Mouse (Mus musculus) midbrain, embryonic 13.5 days (tissue): ENCODE results near the gene Otud7b. TPM values are rescaled to one million over a fixed set of nuclear protein-coding genes. Genes with fewer than 3 reads are reported as not detected.
"Not testable (repeated sequence)": the region's sequence is repeated elsewhere in the genome, so short reads cannot be mapped to it uniquely, and the experiment has no call there.

ENCODE experiments used
- ATAC-seq: fragments of 200-750 bp; cut with Nextera tagmentation; 2 replicates; pipeline ENCODE4 v1.8.0; 2017; ENCODE audit warnings: mild to moderate bottlenecking, moderate TSS enrichment, moderate library complexity
- H3K27ac ChIP-seq: fragments of 300-500 bp; sonication (generic); 2 replicates; pipeline ENCODE4 v1.5.1; 2015; ENCODE audit warnings: inconsistent platforms, mild to moderate bottlenecking, moderate library complexity
- H3K27me3 ChIP-seq: fragments of 300-500 bp; sonication (generic); 2 replicates; pipeline ENCODE4 v1.6.1; 2015; ENCODE audit warnings: mild to moderate bottlenecking, inconsistent platforms
- H3K36me3 ChIP-seq: fragments of 300-500 bp; sonication (generic); 2 replicates; pipeline ENCODE4 v1.6.1; 2015; ENCODE audit warnings: mild to moderate bottlenecking, inconsistent platforms
- H3K4me1 ChIP-seq: fragments of 300-500 bp; sonication (generic); replicated peaks from 2 replicates; pipeline ENCODE4 v1.6.1; 2015; ENCODE audit warnings: inconsistent platforms
- H3K4me2 ChIP-seq: fragments of 300-500 bp; sonication (generic); replicated peaks from 2 replicates; pipeline ENCODE4 v1.6.1; 2015; ENCODE audit warnings: moderate library complexity, mild to moderate bottlenecking, inconsistent platforms
- H3K4me3 ChIP-seq: fragments of 300-500 bp; sonication (generic); replicated peaks from 2 replicates; pipeline ENCODE4 v1.5.1; 2015; ENCODE audit warnings: mild to moderate bottlenecking, inconsistent platforms
- H3K9ac ChIP-seq: fragments of 300-500 bp; sonication (generic); replicated peaks from 2 replicates; pipeline ENCODE4 v1.6.1; 2015; ENCODE audit warnings: mild to moderate bottlenecking, inconsistent platforms
- H3K9me3 ChIP-seq: fragments of 300-500 bp; sonication (generic); 2 replicates; pipeline ENCODE4 v1.6.1; 2016; ENCODE audit warnings: mild to moderate bottlenecking, inconsistent platforms
- WGBS: fragments of 180-500 bp; shearing (Covaris S2); methylation state at CpG from one replicate; pipeline ENCODE4 v1.1.7; 2015; 5-methylcytosine and 5-hydroxymethylcytosine counted together
- polyA plus RNA-seq: library from polyadenylated mRNA; unstranded; fragments of >200 nt; fragmentation: Nextera tagmentation; extraction: Ambion mirVana; gene quantifications from 2 replicates; pipeline ENCODE4 v1.2.1, GENCODE M21; 2015

The Otud7b gene
- polyA plus RNA-seq, 1 experiment from 2014 or later = 11.4 TPM

DNA sequence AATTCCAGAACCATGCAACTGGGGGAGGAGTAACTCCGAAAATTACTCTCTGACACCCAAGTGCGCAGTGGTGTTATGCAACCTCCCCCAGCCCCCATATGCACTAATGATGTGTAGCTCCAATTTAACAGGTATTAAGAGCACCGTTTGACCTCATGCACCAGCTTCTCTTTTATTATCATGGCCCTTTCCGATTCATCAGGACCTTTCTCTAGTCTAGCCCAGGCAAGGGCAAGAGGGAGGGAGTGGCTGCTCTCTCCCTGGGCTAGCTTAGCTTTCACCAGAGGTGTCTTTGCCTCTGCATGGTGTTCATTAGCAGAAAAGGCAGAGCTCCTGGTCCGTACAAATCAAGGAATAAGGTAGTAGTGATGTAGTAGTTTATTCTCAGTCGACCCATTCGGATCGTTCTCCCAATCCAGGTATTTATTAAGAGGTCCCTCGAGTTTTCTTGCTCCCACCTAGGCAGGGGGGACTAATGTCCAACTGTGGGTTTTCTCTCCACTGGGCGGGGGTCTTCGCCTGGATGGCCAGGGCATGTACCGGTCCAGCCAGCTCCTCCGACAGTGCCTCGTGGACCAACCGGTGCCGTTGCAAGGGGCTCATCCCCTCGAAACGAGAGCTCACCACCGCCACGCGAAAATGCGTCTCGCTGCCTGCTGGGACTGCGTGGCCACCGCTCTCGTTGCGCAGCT, 92.3 kb downstream of the Otud7b start:
- Histone ChIP-seq H3K9ac (peak overlapping the region; percentile 88), H3K27me3 (no peaks in the 10 kb centered on the region), H3K4me3 (peak overlapping the region; percentile 71), H3K4me2 (peak overlapping the region; percentile 93), H3K36me3 (peaks cover 40% of the 10 kb centered on the region), H3K27ac (peak overlapping the region; percentile 96), H3K9me3 (no peaks in the 10 kb centered on the region; the same call in 1 of the 2 replicates), H3K4me1 (peaks cover 17% of the 10 kb centered on the region)
- ATAC-seq = peak; percentile 65
- 19% methylated on average over 27 of the region's 27 CpGs for WGBS

DNA sequence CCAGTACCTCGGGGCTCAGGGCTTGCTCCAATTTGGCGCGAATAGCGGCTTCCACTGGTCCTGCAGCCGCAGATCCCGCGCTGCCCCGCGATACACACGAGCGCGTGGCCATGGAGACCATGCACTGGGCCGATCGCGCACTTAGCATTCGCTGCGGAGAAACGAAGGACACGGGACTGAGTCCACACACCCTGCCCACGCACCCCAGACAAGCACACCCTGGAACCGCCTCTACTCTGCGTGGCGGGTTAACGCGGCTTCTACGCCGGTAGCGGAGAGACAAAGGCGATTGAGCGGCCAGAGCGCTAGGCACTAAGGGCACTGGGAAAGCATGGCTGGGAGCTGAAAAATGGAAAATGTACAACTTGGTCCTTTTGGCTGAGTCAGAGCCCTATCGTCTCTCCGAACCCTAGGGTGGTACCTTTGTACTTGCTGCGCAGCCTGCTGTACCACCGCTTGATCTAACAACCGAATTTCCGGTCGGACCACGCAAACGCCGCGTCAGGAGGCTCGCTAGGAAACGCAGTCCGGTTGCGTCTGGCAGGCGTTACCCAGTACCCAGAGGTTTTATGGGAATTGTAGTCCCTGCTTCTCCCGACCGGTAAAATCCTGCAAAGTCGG, 92.9 kb downstream of the Otud7b start:
- Histone ChIP-seq H3K27me3 (no peaks in the 10 kb centered on the region), H3K36me3 (peaks cover 34% of the 10 kb centered on the region), H3K4me1 (peaks cover 17% of the 10 kb centered on the region), H3K4me2 (peak overlapping the region; percentile 93), H3K4me3 (peak overlapping the region; percentile 71), H3K9me3 (no peaks in the 10 kb centered on the region; the same call in 1 of the 2 replicates), H3K9ac (peak overlapping the region; percentile 88), H3K27ac (peak overlapping the region; percentile 96)
- WGBS = under 1% methylated on average over 50 of the region's 50 CpGs
- ATAC-seq = peak; percentile 97

DNA sequence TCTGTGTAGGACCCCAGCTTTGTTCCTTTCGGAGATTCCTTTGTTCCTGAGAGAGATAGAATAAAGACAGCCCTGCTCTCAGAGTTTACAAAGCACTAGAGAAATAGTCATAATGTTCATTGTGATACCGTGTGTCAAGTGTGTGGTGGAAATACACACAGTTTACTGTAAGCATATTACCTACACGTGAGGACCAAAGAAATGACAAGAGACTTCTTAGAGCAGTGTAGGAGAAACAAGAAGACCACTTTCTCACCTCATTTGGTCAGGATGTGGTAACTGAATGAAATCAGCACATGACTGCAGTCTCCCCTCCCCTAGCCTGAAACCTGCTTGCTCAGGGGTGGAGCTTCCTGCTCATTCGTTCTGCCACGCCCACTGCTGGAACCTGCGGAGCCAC, 93.9 kb downstream of the Otud7b start:
- no peak overlapping the region for H3K27ac ChIP-seq
- 3% methylated on average over 6 of the region's 6 CpGs for WGBS
- no peaks in the 10 kb centered on the region for H3K27me3 ChIP-seq
- peak; percentile 12; the same call in 1 of the 2 replicates for ATAC-seq
- peaks cover 17% of the 10 kb centered on the region for H3K4me1 ChIP-seq
- peak overlapping the region; percentile 93 for H3K4me2 ChIP-seq
- H3K9ac ChIP-seq = no peak overlapping the region; the same call in 1 of the 2 replicates
- H3K4me3 ChIP-seq = peak overlapping the region; percentile 71
- H3K9me3 ChIP-seq = no peaks in the 10 kb centered on the region; the same call in 1 of the 2 replicates
- H3K36me3 ChIP-seq = peaks cover 26% of the 10 kb centered on the region

DNA sequence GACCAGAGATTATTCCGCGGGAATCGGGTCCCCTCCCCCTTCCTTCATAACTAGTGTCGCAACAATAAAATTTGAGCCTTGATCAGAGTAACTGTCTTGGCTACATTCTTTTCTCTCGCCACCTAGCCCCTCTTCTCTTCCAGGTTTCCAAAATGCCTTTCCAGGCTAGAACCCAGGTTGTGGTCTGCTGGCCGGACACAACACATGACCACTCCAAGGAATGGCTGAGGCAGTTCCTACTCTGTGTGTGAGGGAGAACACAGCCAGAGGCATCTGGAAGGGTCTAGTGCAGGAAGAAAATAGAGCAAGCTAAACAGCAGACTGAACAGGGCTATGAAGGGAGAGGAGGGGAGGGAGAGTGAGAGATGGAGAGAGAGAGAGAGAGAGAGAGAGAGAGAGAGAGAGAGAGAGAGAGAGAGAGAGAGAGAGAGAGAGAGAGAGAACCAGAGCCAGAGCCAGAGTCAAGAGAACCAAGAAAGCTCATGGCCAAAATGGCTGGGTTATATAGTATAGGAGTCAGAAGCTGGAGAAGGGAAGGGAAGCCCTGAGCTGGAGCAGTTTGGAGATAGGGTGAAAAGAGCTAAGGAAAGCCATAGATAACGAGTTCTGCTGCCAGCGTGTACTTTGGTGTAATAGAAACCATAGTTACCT, 94.4 kb downstream of the Otud7b start:
- H3K4me2 ChIP-seq = peak overlapping the region; percentile 93
- H3K27ac ChIP-seq, H3K9ac ChIP-seq, H3K9me3 ChIP-seq, ATAC-seq, H3K4me3 ChIP-seq, H3K27me3 ChIP-seq: not testable (repeated sequence)
- WGBS = 28% methylated on average over 8 of the region's 8 CpGs
- H3K4me1 ChIP-seq = peaks cover 17% of the 10 kb centered on the region
- peaks cover 20% of the 10 kb centered on the region for H3K36me3 ChIP-seq

DNA sequence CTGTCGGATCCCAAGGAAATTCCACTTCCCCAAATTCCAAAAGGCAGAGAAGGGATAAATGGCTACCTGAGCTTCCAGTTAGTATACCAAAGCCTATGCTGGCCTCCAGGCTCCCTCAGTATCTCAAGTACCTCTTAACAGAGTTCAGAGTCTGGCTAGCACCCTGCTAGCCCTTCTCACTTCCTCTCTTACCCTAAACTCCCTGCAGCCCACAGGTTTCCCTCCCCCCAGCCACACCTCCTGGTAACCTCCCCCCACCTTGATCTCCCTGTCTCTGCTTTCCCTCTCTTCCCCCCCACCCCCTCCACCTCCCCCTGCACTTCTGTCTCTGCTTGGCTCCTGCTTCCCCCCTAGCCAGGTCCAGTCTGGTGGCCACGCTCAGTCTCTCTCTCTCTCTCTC, 95.4 kb downstream of the Otud7b start:
- Histone ChIP-seq H3K4me2 (no peak overlapping the region), H3K9ac (no peak overlapping the region), H3K36me3 (peaks cover 10% of the 10 kb centered on the region), H3K27ac (no peak overlapping the region), H3K4me3 (no peak overlapping the region), H3K4me1 (peaks cover 17% of the 10 kb centered on the region), H3K9me3 (no peaks in the 10 kb centered on the region; the same call in 1 of the 2 replicates), H3K27me3 (no peaks in the 10 kb centered on the region)
- WGBS = 69% methylated on average over 2 of the region's 2 CpGs
- no peak for ATAC-seq

DNA sequence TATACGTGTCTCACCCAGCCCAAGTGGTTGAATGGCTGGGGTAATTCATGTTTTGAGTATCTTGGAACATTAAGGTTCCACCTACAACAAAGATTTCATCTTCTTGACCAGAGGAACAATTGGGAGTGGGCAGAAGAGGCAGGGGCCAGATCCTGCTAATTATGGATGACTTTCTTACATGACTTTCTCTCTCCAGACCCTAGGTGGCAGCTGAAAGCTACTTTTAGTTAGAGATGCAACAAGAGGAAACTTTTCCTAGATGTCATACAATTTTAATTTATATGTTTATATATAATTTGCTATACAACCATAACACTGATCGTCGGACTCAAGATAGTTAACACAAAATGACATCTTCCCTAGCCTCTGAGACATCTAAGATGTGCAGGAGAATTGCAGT, 103.5 kb downstream of the Otud7b start:
- Histone ChIP-seq H3K9ac (no peak overlapping the region), H3K36me3 (no peaks in the 10 kb centered on the region), H3K4me3 (no peak overlapping the region), H3K9me3 (no peaks in the 10 kb centered on the region), H3K4me2 (no peak overlapping the region), H3K27me3 (no peaks in the 10 kb centered on the region), H3K27ac (no peak overlapping the region), H3K4me1 (0 out of 2 replicates have a peak, but pooled peaks cover 4% of the 10 kb centered on the region)
- no peak for ATAC-seq
- WGBS = 85% methylated on average over 3 of the region's 3 CpGs

DNA sequence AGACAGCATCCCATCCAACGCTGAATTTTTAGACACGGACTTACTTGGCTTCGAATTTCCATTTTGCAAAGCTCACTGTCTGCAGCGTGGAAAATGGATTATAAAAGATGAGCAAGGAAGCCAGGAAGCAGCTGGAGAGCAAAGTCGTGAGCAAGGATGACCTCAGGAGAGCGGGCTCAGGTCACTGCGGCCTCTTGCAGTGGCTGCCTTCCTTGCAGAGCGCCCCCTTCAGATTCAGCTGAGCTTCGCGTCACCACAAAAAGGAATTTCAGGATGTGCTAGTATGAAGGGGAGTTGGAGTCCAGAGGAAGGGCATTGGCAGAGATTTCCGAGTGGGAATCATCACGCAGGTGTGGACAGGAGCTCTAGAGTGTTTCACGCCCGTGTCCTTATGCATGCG, 104.9 kb downstream of the Otud7b start:
- Histone ChIP-seq H3K4me2 (no peak overlapping the region), H3K4me1 (0 out of 2 replicates have a peak, but pooled peaks cover 4% of the 10 kb centered on the region), H3K27ac (no peak overlapping the region), H3K9ac (no peak overlapping the region), H3K27me3 (no peaks in the 10 kb centered on the region), H3K36me3 (no peaks in the 10 kb centered on the region), H3K9me3 (no peaks in the 10 kb centered on the region), H3K4me3 (no peak overlapping the region)
- no peak for ATAC-seq
- WGBS = 25% methylated on average over 15 of the region's 15 CpGs

Other genes starting within 250 kb of the Otud7b start
- 39.5 and 48.0 TPM in 2 replicates for gene Prpf3, start 248.6 kb upstream of the Otud7b start, polyA plus RNA-seq
- 340 TPM in 2 replicates for gene Mrps21, start 233.0 kb upstream of the Otud7b start, polyA plus RNA-seq
- 3.2 and 4.8 TPM in 2 replicates for gene Ciart, start 222.3 kb upstream of the Otud7b start, polyA plus RNA-seq
- gene BC028528, start 212.5 kb upstream of the Otud7b start, polyA plus RNA-seq = 12.9 and 14.4 TPM in 2 replicates
- gene Aph1a, start 210.6 kb upstream of the Otud7b start, polyA plus RNA-seq = 32.6 and 33.8 TPM in 2 replicates
- 8.5 and 11.7 TPM in 2 replicates for gene Car14, start 199.8 kb upstream of the Otud7b start, polyA plus RNA-seq
- 218 and 242 TPM in 2 replicates for gene Anp32e, start 175.3 kb upstream of the Otud7b start, polyA plus RNA-seq
- gene Plekho1, start 108.5 kb upstream of the Otud7b start, polyA plus RNA-seq = 61.2 and 77.0 TPM in 2 replicates
- gene Vps45, start 46.1 kb upstream of the Otud7b start, polyA plus RNA-seq = 63.7 and 67.4 TPM in 2 replicates
- gene Mtmr11, start 57.5 kb downstream of the Otud7b start, polyA plus RNA-seq = 9.1 and 12.2 TPM in 2 replicates
- 152 and 154 TPM in 2 replicates for gene Sf3b4, start 67.8 kb downstream of the Otud7b start, polyA plus RNA-seq
- gene Sv2a, start 76.6 kb downstream of the Otud7b start, polyA plus RNA-seq = 68.3 and 72.0 TPM in 2 replicates
- 67.7 and 70.4 TPM in 2 replicates for gene Bola1, start 115.2 kb downstream of the Otud7b start, polyA plus RNA-seq
- gene Hist2h2ab, start 115.3 kb downstream of the Otud7b start, polyA plus RNA-seq = 0.71 TPM in 1 of 2 replicates, not detected in the other
- 4.4 and 5.4 TPM in 2 replicates for gene Hist2h2ac, start 116.4 kb downstream of the Otud7b start, polyA plus RNA-seq
- 5.9 and 6.5 TPM in 2 replicates for gene Hist2h2be, start 116.6 kb downstream of the Otud7b start, polyA plus RNA-seq
- gene Hist2h3c2, start 134.6 kb downstream of the Otud7b start, polyA plus RNA-seq = 6.9 and 7.8 TPM in 2 replicates
- gene Hist2h2aa2, start 135.7 kb downstream of the Otud7b start, polyA plus RNA-seq = 75.5 and 102 TPM in 2 replicates
- 23.2 and 42.5 TPM in 2 replicates for gene Hist2h2aa1, start 141.0 kb downstream of the Otud7b start, polyA plus RNA-seq
- gene Hist2h3c1, start 142.2 kb downstream of the Otud7b start, polyA plus RNA-seq = 0.34 TPM in 2 replicates
- 11.1 and 13.2 TPM in 2 replicates for gene Hist2h4, start 158.8 kb downstream of the Otud7b start, polyA plus RNA-seq
- gene Hist2h3b, start 164.1 kb downstream of the Otud7b start, polyA plus RNA-seq = 47.8 and 48.8 TPM in 2 replicates
- gene Hist2h2bb, start 165.2 kb downstream of the Otud7b start, polyA plus RNA-seq = 9.1 TPM in 2 replicates
- gene Fcgr1, start 189.4 kb downstream of the Otud7b start, polyA plus RNA-seq = 1.2 and 1.9 TPM in 2 replicates